Mouse (Mus musculus) cerebellum, adult 2 months (tissue): ENCODE results near the gene Vars2.

Experiments used
- CTCF ChIP-seq: fragments of 200-500 bp; IDR thresholded peaks from 2 replicates; pipeline ENCODE4 v1.5.1; 2011; ENCODE audit warnings: low read depth, mild to moderate bottlenecking, control low read depth, low read length, moderate library complexity, borderline replicate concordance; ENCODE audit not compliant: insufficient read depth
- POLR2A ChIP-seq: fragments of 200-500 bp; IDR thresholded peaks from 2 replicates; pipeline ENCODE4 v1.6.1; 2011; ENCODE audit warnings: low read length, control low read depth, borderline replicate concordance; ENCODE audit not compliant: insufficient read depth

DNA sequence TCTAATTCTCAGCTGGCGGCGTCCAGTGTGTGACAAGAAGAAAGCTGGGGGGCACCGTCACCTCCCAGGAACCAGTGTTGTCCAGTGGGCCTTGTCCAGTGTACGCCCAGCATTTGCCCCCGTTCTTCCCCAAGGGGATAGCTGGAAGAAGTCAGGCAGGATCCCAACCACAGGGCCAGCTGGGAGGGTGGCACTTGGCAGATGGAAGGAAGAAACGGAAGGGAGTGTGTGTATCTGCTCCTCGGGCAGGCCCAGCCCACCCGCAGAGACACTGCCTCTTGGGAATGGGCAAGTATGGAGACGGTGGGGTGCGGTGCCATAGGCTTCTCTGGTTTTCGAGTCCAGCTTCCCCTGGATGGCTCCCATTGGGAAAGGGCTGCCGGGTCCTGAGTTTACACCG is 14.6 kb upstream of the Vars2 start:
- TF ChIP-seq POLR2A (no peak), CTCF (no peak)
